In genomic region chr2:164513389-164513788, GRCm38 (mm10) we compare ENCODE assay signal across 13 mouse cellular contexts. TPM values are rescaled to one million over a fixed set of nuclear protein-coding genes. Genes with fewer than 3 reads are reported as not detected.
DNase-seq lines count a peak whose midpoint lies in the region; ATAC-seq lines count a peak whose summit lies in the region.
"Had no signal": no experiment of that assay in that cellular context is flagged by ENCODE, and none has a peak within 500 bp of the region (broad histone marks: within the 10 kb centered on the region; RNA-seq: fewer than 3 reads in every experiment).

No protein-coding gene starts in this region.

- H3K9ac ChIP-seq in embryonic facial prominence, embryonic 15.5 days, result no peak overlapping the region
- no peak overlapping the region for H3K9ac ChIP-seq in hindbrain, embryonic 14.5 days
- H3K9ac ChIP-seq: embryonic facial prominence, embryonic 13.5 days; hindbrain, embryonic 12.5 days; liver, embryonic 14.5 days had no signal

- H3K4me1 ChIP-seq in embryonic facial prominence, embryonic 15.5 days, result no peaks in the 10 kb centered on the region
- H3K4me1 ChIP-seq in hindbrain, embryonic 14.5 days (replicated peaks; ENCODE audit: control insufficient read depth, insufficient read depth, low read length), result no peaks in the 10 kb centered on the region
- H3K4me1 ChIP-seq: hindbrain, embryonic 12.5 days had no signal

- 0 out of 2 replicates have a peak overlapping the region, but pooled peaks have one; percentile 7 for H3K27ac ChIP-seq in embryonic facial prominence, embryonic 15.5 days (replicated peaks)
- H3K27ac ChIP-seq in hindbrain, embryonic 14.5 days, result no peak overlapping the region
- H3K27ac ChIP-seq: embryonic facial prominence, embryonic 13.5 days; hindbrain, embryonic 12.5 days; liver, embryonic 14.5 days had no signal

- no peaks in the 10 kb centered on the region for H3K27me3 ChIP-seq in embryonic facial prominence, embryonic 15.5 days
- H3K27me3 ChIP-seq in hindbrain, embryonic 14.5 days (ENCODE audit: control insufficient read depth, insufficient read depth, low read length), result no peaks in the 10 kb centered on the region
- H3K27me3 ChIP-seq: embryonic facial prominence, embryonic 13.5 days; hindbrain, embryonic 12.5 days had no signal

- 0 out of 2 replicates have a peak, but pooled peaks have one; percentile 13 for ATAC-seq in embryonic facial prominence, embryonic 15.5 days (ENCODE audit: insufficient number of reproducible peaks, low FRiP score, low TSS enrichment, low read depth)
- no peak for ATAC-seq in hindbrain, embryonic 14.5 days (ENCODE audit: low FRiP score)

- no peak overlapping the region for H3K4me2 ChIP-seq in embryonic facial prominence, embryonic 15.5 days (replicated peaks)
- no peak overlapping the region for H3K4me2 ChIP-seq in hindbrain, embryonic 14.5 days (replicated peaks)
- H3K4me2 ChIP-seq: embryonic facial prominence, embryonic 13.5 days; hindbrain, embryonic 12.5 days had no signal

- H3K9me3 ChIP-seq in embryonic facial prominence, embryonic 15.5 days (replicated peaks), result no peaks in the 10 kb centered on the region
- no peaks in the 10 kb centered on the region for H3K9me3 ChIP-seq in hindbrain, embryonic 14.5 days (ENCODE audit: control insufficient read depth, low read length)
- H3K9me3 ChIP-seq: embryonic facial prominence, embryonic 13.5 days; G1E; hindbrain, embryonic 12.5 days had no signal

- H3K4me3 ChIP-seq in embryonic facial prominence, embryonic 15.5 days (replicated peaks), result no peak overlapping the region
- H3K4me3 ChIP-seq in hindbrain, embryonic 14.5 days (replicated peaks; ENCODE audit: low read length), result no peak overlapping the region
- H3K4me3 ChIP-seq: embryonic facial prominence, embryonic 13.5 days; hindbrain, embryonic 12.5 days had no signal

- 52% methylated on average over 8 of the region's 8 CpGs for WGBS in embryonic facial prominence, embryonic 15.5 days
- 78% methylated on average over 8 of the region's 8 CpGs for WGBS in hindbrain, embryonic 14.5 days

- DNase-seq in ovary, adult 18-20 months (ENCODE audit: low spot score), result peak; percentile 33
- DNase-seq in ovary, postnatal 10 days (ENCODE audit: low spot score), result no peak
- DNase-seq in heart, postnatal 4 days, result peak; percentile 57
- peak; percentile 33 for DNase-seq in skeletal muscle tissue, adult 2 months (ENCODE audit: low read depth, low spot score)
- DNase-seq in hindbrain, embryonic 14.5 days (ENCODE audit: low spot score), result no peak
- no peak for DNase-seq in layer of hippocampus, postnatal 36 days
- no peak for DNase-seq in right cerebral cortex, postnatal 25 days

- no peaks in the 10 kb centered on the region for H3K36me3 ChIP-seq in embryonic facial prominence, embryonic 15.5 days
- no peaks in the 10 kb centered on the region for H3K36me3 ChIP-seq in hindbrain, embryonic 14.5 days (replicated peaks; ENCODE audit: control insufficient read depth, insufficient read depth)
- H3K36me3 ChIP-seq: hindbrain, embryonic 12.5 days had no signal

RNA-seq across cellular contexts. Expression of gene Pigt, which starts 16.1 kb away (rescaled TPM):
- 63.0 and 70.5 TPM in 2 replicates for polyA plus RNA-seq in embryonic facial prominence, embryonic 15.5 days (2015; fragmentation: Nextera tagmentation; extraction: Ambion mirVana)
- 10 to 100 TPM; 61.8 to 64.1 TPM for total RNA-seq in heart, postnatal 4 days (2021)
- polyA plus RNA-seq in hindbrain, embryonic 14.5 days (2014; fragmentation: Nextera tagmentation; extraction: Ambion mirVana), result 109 and 110 TPM in 2 replicates
- total RNA-seq in layer of hippocampus, postnatal 36 days (2021), result 10 to 100 TPM; 76.6 to 84.5 TPM

RNA-seq across cellular contexts. Expression of gene Dbndd2, which starts 27.5 kb away (rescaled TPM):
- 8.4 and 10.3 TPM in 2 replicates for polyA plus RNA-seq in embryonic facial prominence, embryonic 15.5 days (2015; fragmentation: Nextera tagmentation; extraction: Ambion mirVana)
- total RNA-seq in heart, postnatal 4 days (2021), result 10 to 100 TPM; 19.2 to 21.2 TPM
- 13.8 and 14.4 TPM in 2 replicates for polyA plus RNA-seq in hindbrain, embryonic 14.5 days (2014; fragmentation: Nextera tagmentation; extraction: Ambion mirVana)
- 100 to 1,000 TPM; 108 to 110 TPM for total RNA-seq in layer of hippocampus, postnatal 36 days (2021)

RNA-seq across cellular contexts. Expression of gene Trp53tg5, which starts 39.9 kb away (rescaled TPM):
- polyA plus RNA-seq in embryonic facial prominence, embryonic 15.5 days (2015; fragmentation: Nextera tagmentation; extraction: Ambion mirVana), result not detected in 2 replicates
- total RNA-seq in heart, postnatal 4 days (2021), result not detected
- 0.28 TPM in 1 of 2 replicates, not detected in the other for polyA plus RNA-seq in hindbrain, embryonic 14.5 days (2014; fragmentation: Nextera tagmentation; extraction: Ambion mirVana)
- not detected for total RNA-seq in layer of hippocampus, postnatal 36 days (2021)
- total RNA-seq: G1E; layer of hippocampus, postnatal 25 days had no signal
- polyA plus RNA-seq: embryonic facial prominence, embryonic 13.5 days; G1E; hindbrain, embryonic 12.5 days; liver, embryonic 14.5 days had no signal

RNA-seq across cellular contexts. Expression of gene Wfdc2, which starts 48.8 kb away (rescaled TPM):
- 47.5 and 73.4 TPM in 2 replicates for polyA plus RNA-seq in embryonic facial prominence, embryonic 15.5 days (2015; fragmentation: Nextera tagmentation; extraction: Ambion mirVana)
- under 1 TPM; 0.55 to 0.77 TPM for total RNA-seq in heart, postnatal 4 days (2021)
- polyA plus RNA-seq in hindbrain, embryonic 14.5 days (2014; fragmentation: Nextera tagmentation; extraction: Ambion mirVana), result 2.4 and 4.0 TPM in 2 replicates
- not detected for total RNA-seq in layer of hippocampus, postnatal 36 days (2021)
- total RNA-seq: G1E had no signal
- polyA plus RNA-seq: G1E had no signal

RNA-seq across cellular contexts. Expression of gene Gm20458, which starts 52.6 kb away (rescaled TPM):
- 12.2 and 12.5 TPM in 2 replicates for polyA plus RNA-seq in embryonic facial prominence, embryonic 15.5 days (2015; fragmentation: Nextera tagmentation; extraction: Ambion mirVana)
- total RNA-seq in heart, postnatal 4 days (2021), result 1 to 10 TPM; 2.5 to 4.3 TPM
- 8.6 and 10.0 TPM in 2 replicates for polyA plus RNA-seq in hindbrain, embryonic 14.5 days (2014; fragmentation: Nextera tagmentation; extraction: Ambion mirVana)
- 10 to 100 TPM in 1 of 2 experiments, 1 to 10 TPM in 1; 7.0 to 13.3 TPM for total RNA-seq in layer of hippocampus, postnatal 36 days (2021)

Comparison
In these comparisons a context has a peak if more than half of its experiments do, and no peak if none do; other contexts are left out.
1. DNase-seq: peak in ovary, adult 18-20 months (single experiment), heart, postnatal 4 days (single experiment) and skeletal muscle tissue, adult 2 months (single experiment); none in ovary, postnatal 10 days (single experiment), hindbrain, embryonic 14.5 days (single experiment), layer of hippocampus, postnatal 36 days (0 of 2) and right cerebral cortex, postnatal 25 days (single experiment).
2. RNA of gene Dbndd2, which starts 27.5 kb away (total RNA-seq): 108 to 110 TPM in layer of hippocampus, postnatal 36 days; 19.2 to 21.2 TPM in heart, postnatal 4 days; every median in the first group is over 4 times any median in the second.